Mouse (Mus musculus) limb, embryonic 15.5 days (tissue): ENCODE measurements around the gene Gabra6. TPM values are rescaled to one million over a fixed set of nuclear protein-coding genes. Genes with fewer than 3 reads are reported as not detected.

Experiments used
- ATAC-seq: fragments of 200-750 bp; cut with Nextera tagmentation; 2 replicates; pipeline ENCODE4 v1.8.0; 2017; ENCODE audit warnings: low read depth, moderate TSS enrichment; ENCODE audit not compliant: insufficient number of reproducible peaks, low FRiP score, low TSS enrichment
- H3K27ac ChIP-seq: fragments of 300-500 bp; sonication (generic); 2 replicates; pipeline ENCODE4 v1.5.1; 2015; ENCODE audit warnings: moderate library complexity, mild to moderate bottlenecking, inconsistent platforms
- H3K27me3 ChIP-seq: fragments of 300-500 bp; sonication (generic); 2 replicates; pipeline ENCODE4 v1.6.1; 2015; ENCODE audit warnings: inconsistent platforms
- H3K36me3 ChIP-seq: fragments of 300-500 bp; sonication (generic); 2 replicates; pipeline ENCODE4 v1.6.1; 2015; ENCODE audit warnings: inconsistent platforms
- H3K4me1 ChIP-seq: fragments of 300-500 bp; sonication (generic); 2 replicates; pipeline ENCODE4 v1.6.1; 2015; ENCODE audit warnings: inconsistent platforms
- H3K4me2 ChIP-seq: fragments of 300-500 bp; sonication (generic); 2 replicates; pipeline ENCODE4 v1.6.1; 2015; ENCODE audit warnings: mild to moderate bottlenecking, inconsistent platforms
- H3K4me3 ChIP-seq: fragments of 300-500 bp; sonication (generic); 2 replicates; pipeline ENCODE4 v1.5.1; 2015; ENCODE audit warnings: mild to moderate bottlenecking, inconsistent platforms
- H3K9ac ChIP-seq: fragments of 300-500 bp; sonication (generic); 2 replicates; pipeline ENCODE4 v1.6.1; 2015; ENCODE audit warnings: inconsistent platforms
- H3K9me3 ChIP-seq: fragments of 300-500 bp; sonication (generic); 2 replicates; pipeline ENCODE4 v1.6.1; 2016; ENCODE audit warnings: inconsistent platforms
- WGBS: fragments of 180-500 bp; shearing (Covaris S2); methylation state at CpG from one replicate; pipeline ENCODE4 v1.1.7; 2015; 5-methylcytosine and 5-hydroxymethylcytosine counted together
- polyA plus RNA-seq: library from polyadenylated mRNA; unstranded; fragments of >200 nt; fragmentation: Nextera tagmentation; extraction: Ambion mirVana; gene quantifications from 2 replicates; pipeline ENCODE4 v1.2.1, GENCODE M21; 2015

Gene Gabra6
- polyA plus RNA-seq = not detected in 2 replicates

- no peaks in the 10 kb centered on the region for H3K4me1 ChIP-seq
- no peaks in the 10 kb centered on the region for H3K9me3 ChIP-seq
- ATAC-seq = no peak
- H3K27ac ChIP-seq = no peak within 1 kb of the TSS
- H3K36me3 ChIP-seq = no peaks in the 10 kb centered on the region
- no peak within 1 kb of the TSS for H3K4me2 ChIP-seq
- H3K4me3 ChIP-seq = no peak within 1 kb of the TSS
- 70% methylated on average over 5 of the region's 5 CpGs for WGBS
- no peak within 1 kb of the TSS for H3K9ac ChIP-seq
- no peaks in the 10 kb centered on the region for H3K27me3 ChIP-seq
Observed at GRCm38 (mm10) chr11:42320882-42321281, at the start of gene Gabra6. Gene Gabra6, minus strand, starts transcription at chr11:42321072.

- WGBS = 78% methylated on average over 7 of the region's 7 CpGs
- H3K4me2 ChIP-seq = no peak overlapping the region
- no peaks in the 10 kb centered on the region for H3K36me3 ChIP-seq
- ATAC-seq = no peak
- H3K9ac ChIP-seq = no peak overlapping the region
- H3K4me1 ChIP-seq = no peaks in the 10 kb centered on the region
- H3K9me3 ChIP-seq = no peaks in the 10 kb centered on the region
- H3K27me3 ChIP-seq = no peaks in the 10 kb centered on the region
- no peak overlapping the region for H3K4me3 ChIP-seq
- H3K27ac ChIP-seq = no peak overlapping the region
Observed at GRCm38 (mm10) chr11:42365544-42365943, 44.7 kb upstream of the Gabra6 start.

- ATAC-seq = no peak
- no peaks in the 10 kb centered on the region for H3K4me1 ChIP-seq
- 72% methylated on average over 3 of the region's 3 CpGs for WGBS
- no peaks in the 10 kb centered on the region for H3K9me3 ChIP-seq
- H3K27ac ChIP-seq = no peak overlapping the region
- no peak overlapping the region for H3K9ac ChIP-seq
- H3K4me3 ChIP-seq = no peak overlapping the region
- no peak overlapping the region for H3K4me2 ChIP-seq
- H3K27me3 ChIP-seq = no peaks in the 10 kb centered on the region
- H3K36me3 ChIP-seq = no peaks in the 10 kb centered on the region
Observed at GRCm38 (mm10) chr11:42332121-42332520, 11.2 kb upstream of the Gabra6 start.

- no peak for ATAC-seq
- H3K27ac ChIP-seq = no peak overlapping the region
- no peak overlapping the region for H3K4me2 ChIP-seq
- 81% methylated on average over 4 of the region's 4 CpGs for WGBS
- H3K4me3 ChIP-seq = no peak overlapping the region
- no peaks in the 10 kb centered on the region for H3K27me3 ChIP-seq
- no peak overlapping the region for H3K9ac ChIP-seq
- H3K36me3 ChIP-seq = no peaks in the 10 kb centered on the region
- H3K4me1 ChIP-seq = no peaks in the 10 kb centered on the region
- H3K9me3 ChIP-seq = no peaks in the 10 kb centered on the region
Observed at GRCm38 (mm10) chr11:42326262-42326661, 5.4 kb upstream of the Gabra6 start.

- Histone ChIP-seq H3K9me3 (no peaks in the 10 kb centered on the region), H3K27me3 (no peaks in the 10 kb centered on the region), H3K27ac (no peak overlapping the region), H3K36me3 (no peaks in the 10 kb centered on the region), H3K4me1 (no peaks in the 10 kb centered on the region), H3K4me2 (no peak overlapping the region), H3K9ac (no peak overlapping the region), H3K4me3 (no peak overlapping the region)
- WGBS = 70% methylated on average over 3 of the region's 3 CpGs
- no peak for ATAC-seq
Observed at GRCm38 (mm10) chr11:42321560-42321959, 688 bp upstream of the Gabra6 start.

GRCm38 (mm10) chr11:42319521-42319920 is 1.4 kb downstream of the Gabra6 start:
- H3K9me3 ChIP-seq = no peaks in the 10 kb centered on the region
- H3K4me3 ChIP-seq = no peak overlapping the region
- no peak for ATAC-seq
- H3K27me3 ChIP-seq = no peaks in the 10 kb centered on the region
- H3K36me3 ChIP-seq = no peaks in the 10 kb centered on the region
- H3K4me2 ChIP-seq = no peak overlapping the region
- no peaks in the 10 kb centered on the region for H3K4me1 ChIP-seq
- WGBS = 81% methylated on average over 3 of the region's 3 CpGs
- no peak overlapping the region for H3K27ac ChIP-seq
- no peak overlapping the region for H3K9ac ChIP-seq

- no peak overlapping the region for H3K4me3 ChIP-seq
- H3K9me3 ChIP-seq = no peaks in the 10 kb centered on the region
- no peak overlapping the region for H3K9ac ChIP-seq
- no peak overlapping the region for H3K27ac ChIP-seq
- no peaks in the 10 kb centered on the region for H3K27me3 ChIP-seq
- no peaks in the 10 kb centered on the region for H3K4me1 ChIP-seq
- 86% methylated on average over 6 of the region's 6 CpGs for WGBS
- no peaks in the 10 kb centered on the region for H3K36me3 ChIP-seq
- no peak overlapping the region for H3K4me2 ChIP-seq
- ATAC-seq = no peak
Observed at GRCm38 (mm10) chr11:42319101-42319500, 1.8 kb downstream of the Gabra6 start.

GRCm38 (mm10) chr11:42317985-42318384 is 2.9 kb downstream of the Gabra6 start:
- no peak overlapping the region for H3K4me2 ChIP-seq
- no peaks in the 10 kb centered on the region for H3K36me3 ChIP-seq
- H3K27me3 ChIP-seq = no peaks in the 10 kb centered on the region
- H3K27ac ChIP-seq = no peak overlapping the region
- no peaks in the 10 kb centered on the region for H3K4me1 ChIP-seq
- H3K9me3 ChIP-seq = no peaks in the 10 kb centered on the region
- no peak for ATAC-seq
- no peak overlapping the region for H3K9ac ChIP-seq
- no peak overlapping the region for H3K4me3 ChIP-seq
- WGBS = 87% methylated on average over 3 of the region's 3 CpGs

GRCm38 (mm10) chr11:42314850-42315249 is 6.0 kb downstream of the Gabra6 start:
- Histone ChIP-seq H3K27me3 (no peaks in the 10 kb centered on the region), H3K36me3 (no peaks in the 10 kb centered on the region), H3K4me1 (no peaks in the 10 kb centered on the region), H3K9me3 (no peaks in the 10 kb centered on the region), H3K4me3 (no peak overlapping the region), H3K4me2 (no peak overlapping the region), H3K9ac (no peak overlapping the region), H3K27ac (no peak overlapping the region)
- 17% methylated on average over 6 of the region's 6 CpGs for WGBS
- no peak for ATAC-seq

GRCm38 (mm10) chr11:42310892-42311291 is 10.0 kb downstream of the Gabra6 start:
- H3K27me3 ChIP-seq = no peaks in the 10 kb centered on the region
- H3K36me3 ChIP-seq = no peaks in the 10 kb centered on the region
- no peaks in the 10 kb centered on the region for H3K4me1 ChIP-seq
- no peak overlapping the region for H3K4me3 ChIP-seq
- no peak overlapping the region for H3K9ac ChIP-seq
- ATAC-seq = no peak
- no peak overlapping the region for H3K4me2 ChIP-seq
- 69% methylated on average over 1 of the region's 1 CpGs for WGBS
- H3K9me3 ChIP-seq = no peaks in the 10 kb centered on the region
- no peak overlapping the region for H3K27ac ChIP-seq

- Histone ChIP-seq H3K4me3 (no peak overlapping the region), H3K27ac (no peak overlapping the region), H3K4me1 (no peaks in the 10 kb centered on the region), H3K4me2 (no peak overlapping the region), H3K9me3 (no peaks in the 10 kb centered on the region), H3K27me3 (no peaks in the 10 kb centered on the region), H3K9ac (no peak overlapping the region), H3K36me3 (no peaks in the 10 kb centered on the region)
- WGBS = 62% methylated on average over 2 of the region's 2 CpGs
- no peak for ATAC-seq
Observed at GRCm38 (mm10) chr11:42309086-42309485, 11.8 kb downstream of the Gabra6 start.

GRCm38 (mm10) chr11:42306095-42306494 is 14.8 kb downstream of the Gabra6 start:
- no peak overlapping the region for H3K27ac ChIP-seq
- H3K4me3 ChIP-seq = no peak overlapping the region
- H3K9ac ChIP-seq = no peak overlapping the region
- WGBS = 80% methylated on average over 1 of the region's 1 CpGs
- H3K27me3 ChIP-seq = no peaks in the 10 kb centered on the region
- no peaks in the 10 kb centered on the region for H3K4me1 ChIP-seq
- no peaks in the 10 kb centered on the region for H3K36me3 ChIP-seq
- no peak overlapping the region for H3K4me2 ChIP-seq
- H3K9me3 ChIP-seq = no peaks in the 10 kb centered on the region
- ATAC-seq = no peak

GRCm38 (mm10) chr11:42258978-42259377 is 61.9 kb downstream of the Gabra6 start:
- H3K4me1 ChIP-seq = no peaks in the 10 kb centered on the region
- no peaks in the 10 kb centered on the region for H3K27me3 ChIP-seq
- no peaks in the 10 kb centered on the region for H3K36me3 ChIP-seq
- 68% methylated on average over 3 of the region's 3 CpGs for whole genome bisulfite sequencing
- ATAC-seq = no peak
- no peak overlapping the region for H3K4me2 ChIP-seq
- H3K9me3 ChIP-seq = no peaks in the 10 kb centered on the region
- H3K27ac ChIP-seq = no peak overlapping the region
- no peak overlapping the region for H3K9ac ChIP-seq
- no peak overlapping the region for H3K4me3 ChIP-seq
